Mouse (Mus musculus) kidney, adult 8-10 months (tissue): Measurements from ENCODE around the gene Zdhhc18.

Source experiments
- DNase-seq, 2 experiments: peaks; one replicate each; pipeline ENCODE4 v3.0.0; 2022

Gene Zdhhc18

GRCm38 (mm10) chr4:133629191-133629590 is 20.8 kb downstream of the Zdhhc18 start:
- no peak for DNase-seq

DNA sequence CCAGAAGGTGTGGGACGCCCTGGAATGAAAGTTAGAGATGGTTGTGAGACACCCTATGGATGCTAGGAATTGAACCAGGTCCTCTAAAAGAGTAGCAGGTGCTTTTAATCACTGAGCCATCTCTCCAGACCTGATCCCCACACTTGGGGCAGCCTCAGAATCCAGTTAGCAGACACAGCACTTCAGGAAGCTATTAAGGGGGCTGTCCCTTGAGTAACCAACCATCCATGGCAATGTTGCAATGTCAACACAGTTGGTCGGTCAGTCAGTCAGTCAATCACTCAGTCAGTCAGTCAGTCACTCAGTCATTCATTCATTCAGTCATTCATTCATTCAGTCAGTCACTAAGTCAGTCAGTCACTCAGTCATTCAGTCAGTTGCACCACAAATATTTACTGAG is 21.4 kb downstream of the Zdhhc18 start:
- DNase-seq = no peak

GRCm38 (mm10) chr4:133627039-133627438 is 22.9 kb downstream of the Zdhhc18 start:
- no peak for DNase-seq

- no peak for DNase-seq
Measured at GRCm38 (mm10) chr4:133626621-133627020, 23.3 kb downstream of the Zdhhc18 start.

- no peak for DNase-seq
Measured at GRCm38 (mm10) chr4:133626221-133626620, 23.7 kb downstream of the Zdhhc18 start.

DNA sequence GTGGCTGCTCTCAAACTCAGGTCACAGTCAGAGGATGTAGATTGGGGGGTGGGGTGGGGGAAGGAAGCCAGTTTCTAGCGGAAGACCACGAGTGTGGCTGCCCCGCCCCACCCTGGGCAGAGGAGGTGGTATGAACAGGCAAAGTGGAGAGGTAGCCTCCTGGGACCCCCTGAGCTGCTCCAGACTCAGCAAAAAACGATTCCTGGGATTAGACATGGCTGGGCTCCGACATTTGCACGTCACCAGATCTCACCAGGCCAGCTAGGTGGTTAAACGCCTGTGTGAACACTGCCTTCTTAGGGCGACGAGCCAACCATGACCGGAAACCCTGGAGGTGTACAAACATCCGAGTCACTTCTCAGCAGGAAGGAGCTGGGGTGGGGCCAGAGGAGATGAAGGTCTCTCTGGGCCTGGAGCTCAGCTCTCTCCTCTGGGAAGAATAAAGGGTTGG is 24.3 kb downstream of the Zdhhc18 start:
- DNase-seq = peak; percentile 72

DNA sequence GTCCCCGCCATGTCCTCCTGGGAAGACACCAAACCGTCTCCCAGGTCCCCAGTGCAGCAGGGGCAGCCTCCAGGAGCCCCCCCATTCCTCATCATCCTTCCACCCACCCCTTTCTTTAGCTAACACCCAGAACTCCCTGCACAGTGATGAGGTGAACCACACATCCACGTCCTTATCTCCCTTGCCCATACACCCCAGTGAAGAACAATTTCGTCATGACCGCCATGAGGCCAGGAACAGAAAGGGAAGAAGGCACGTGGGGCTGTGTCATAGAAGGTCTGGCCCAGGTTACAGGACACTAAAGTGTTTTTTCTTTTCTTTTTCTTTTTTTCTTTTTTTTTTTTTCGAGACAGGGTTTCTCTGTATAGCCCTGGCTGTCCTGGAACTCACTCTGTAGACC is 25.1 kb downstream of the Zdhhc18 start:
- no peak for DNase-seq

GRCm38 (mm10) chr4:133622161-133622695 is 27.7 kb downstream of the Zdhhc18 start:
- DNase-seq = no peak

- DNase-seq = no peak
Measured at GRCm38 (mm10) chr4:133620668-133621067, 29.3 kb downstream of the Zdhhc18 start.

DNA sequence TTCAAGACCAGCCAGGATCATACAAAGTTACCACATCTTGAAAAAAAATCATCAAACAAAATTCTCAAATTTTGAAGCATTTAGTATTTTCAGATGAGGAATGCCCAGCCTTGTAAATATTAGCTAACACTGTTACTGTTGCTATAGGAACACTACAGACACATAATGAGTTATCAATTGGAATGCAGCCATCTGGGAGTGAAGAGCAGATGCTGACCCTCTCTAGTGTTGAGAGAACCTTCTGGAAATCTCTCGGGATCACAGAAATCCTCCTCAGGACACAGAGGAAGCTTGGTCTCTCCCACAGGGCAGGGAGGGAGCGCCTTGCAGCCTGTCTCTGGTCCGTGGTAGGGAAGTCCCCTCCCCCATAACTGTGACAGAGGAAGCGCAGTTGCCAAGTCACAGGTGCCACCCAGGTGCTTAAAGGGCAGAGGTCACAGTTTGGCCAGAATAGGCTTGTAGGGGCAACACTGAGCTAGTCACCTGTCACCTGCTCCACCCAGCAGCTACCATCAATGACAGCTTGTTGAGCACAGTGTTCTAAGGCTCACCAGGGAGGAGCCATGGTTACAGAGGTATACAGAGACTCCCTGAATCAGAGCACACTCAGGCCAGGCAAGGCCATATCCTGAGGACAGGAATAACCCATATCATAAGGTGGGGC is 30.3 kb downstream of the Zdhhc18 start:
- no peak for DNase-seq

- no peak for DNase-seq
Measured at GRCm38 (mm10) chr4:133617936-133618335, 32.0 kb downstream of the Zdhhc18 start.

DNA sequence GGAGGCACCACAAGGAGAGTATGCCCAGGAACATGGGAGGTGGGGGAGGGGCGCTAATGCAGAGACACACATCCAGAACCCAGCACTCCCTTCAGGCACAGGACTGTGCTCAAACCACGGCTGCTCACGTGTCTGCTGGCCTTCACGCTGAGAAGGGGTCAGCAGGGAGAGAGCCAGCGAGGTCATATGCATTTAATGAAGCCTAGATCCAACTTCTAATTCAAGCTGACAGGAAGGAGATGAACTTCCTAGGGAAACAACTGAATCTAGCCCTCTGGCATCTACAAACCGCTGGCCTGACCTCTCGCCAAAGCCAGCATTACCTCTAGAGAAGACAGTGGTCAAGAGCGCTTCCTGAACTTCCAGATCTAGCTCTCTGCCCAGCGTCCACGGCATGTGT is 34.5 kb downstream of the Zdhhc18 start:
- no peak for DNase-seq

- DNase-seq = no peak
Measured at GRCm38 (mm10) chr4:133614274-133614761, 35.6 kb downstream of the Zdhhc18 start.

- DNase-seq = no peak
Measured at GRCm38 (mm10) chr4:133613867-133614266, 36.1 kb downstream of the Zdhhc18 start.

DNA sequence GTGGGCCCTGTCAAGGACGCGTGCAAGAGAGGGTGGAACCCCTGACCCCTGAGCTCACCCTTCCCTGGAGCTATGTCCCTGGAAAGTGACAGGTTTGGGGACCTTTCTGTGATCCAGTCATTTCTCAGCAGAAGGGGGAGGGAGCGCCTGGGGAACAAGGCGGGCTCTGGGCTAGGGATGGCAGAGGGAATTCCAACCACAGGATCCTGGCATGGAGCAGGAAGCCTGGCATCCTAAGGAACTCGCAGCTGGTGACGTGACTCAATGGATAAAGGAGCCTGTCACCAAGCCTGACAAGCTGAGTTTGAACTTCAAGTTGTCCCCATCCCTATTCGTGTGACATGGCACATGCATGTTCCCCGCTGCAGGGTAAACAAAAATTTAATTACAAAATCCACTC is 36.9 kb downstream of the Zdhhc18 start:
- DNase-seq = no peak

DNA sequence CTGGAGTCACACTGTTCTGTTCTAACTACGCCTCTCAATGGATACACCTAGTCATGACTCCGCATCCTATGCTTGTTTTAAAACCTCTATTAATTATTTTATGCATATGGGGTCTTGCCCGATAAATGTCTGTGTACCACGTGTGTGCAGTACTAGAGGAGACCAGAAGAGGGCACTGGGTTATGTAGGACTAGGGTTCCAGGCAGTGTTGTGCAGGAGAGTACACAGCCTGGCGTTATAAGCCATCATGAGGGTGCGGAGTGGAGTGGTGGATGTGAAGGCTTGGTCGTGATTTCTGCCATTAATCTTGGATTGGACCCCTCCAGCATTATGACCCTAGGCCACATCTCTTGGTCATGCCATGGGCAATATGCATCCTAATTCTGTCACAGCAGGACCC is 37.5 kb downstream of the Zdhhc18 start:
- no peak for DNase-seq

GRCm38 (mm10) chr4:133611815-133612214 is 38.1 kb downstream of the Zdhhc18 start:
- no peak for DNase-seq

DNA sequence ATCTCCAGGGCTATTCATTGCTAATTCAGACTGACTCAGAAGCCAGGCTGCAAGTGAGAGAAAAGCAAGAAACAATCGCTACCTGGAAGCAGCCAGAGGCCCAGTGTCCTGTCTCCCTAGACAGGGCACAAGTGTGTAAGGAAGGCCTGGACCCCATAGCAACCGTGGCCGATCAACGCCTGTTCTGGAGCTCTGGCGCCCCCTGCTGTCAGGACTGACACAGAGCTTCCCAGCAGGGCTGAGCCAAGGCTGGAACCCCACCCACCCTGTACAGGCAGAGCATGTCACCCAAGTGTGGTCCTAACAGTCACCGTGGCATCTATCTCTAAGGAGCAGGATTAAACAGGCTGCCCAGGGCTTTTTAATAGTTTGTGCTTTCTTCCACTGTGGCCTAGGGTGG is 40.2 kb downstream of the Zdhhc18 start:
- DNase-seq = peak; percentile 56 to 83

- DNase-seq = no peak
Measured at GRCm38 (mm10) chr4:133607284-133607683, 42.7 kb downstream of the Zdhhc18 start.

- no peak for DNase-seq
Measured at GRCm38 (mm10) chr4:133605330-133605729, 44.6 kb downstream of the Zdhhc18 start.

- no peak for DNase-seq
Measured at GRCm38 (mm10) chr4:133604856-133605255, 45.1 kb downstream of the Zdhhc18 start.

GRCm38 (mm10) chr4:133604175-133604574 is 45.8 kb downstream of the Zdhhc18 start:
- DNase-seq = no peak

- DNase-seq = no peak
Measured at GRCm38 (mm10) chr4:133603056-133603455, 46.9 kb downstream of the Zdhhc18 start.

- DNase-seq = peak; percentile 66 to 74
Measured at GRCm38 (mm10) chr4:133601721-133602218, 48.2 kb downstream of the Zdhhc18 start, which contains the start of gene Sfn. Sfn (minus strand) TSS chr4:133602168.
